Mouse (Mus musculus) olfactory bulb, adult 2 months (tissue): ENCODE data around the gene Hoxc4. TPM values are rescaled to one million over a fixed set of nuclear protein-coding genes. Genes with fewer than 3 reads are reported as not detected.

ENCODE experiments used
- H3K27ac ChIP-seq: fragments of 200-500 bp; 2 replicates; pipeline ENCODE4 v1.5.1; 2012; ENCODE audit warnings: low read depth, low read length; ENCODE audit not compliant: insufficient read depth
- H3K4me1 ChIP-seq: fragments of 200-500 bp; 2 replicates; pipeline ENCODE4 v1.6.1; 2012; ENCODE audit warnings: low read length; ENCODE audit not compliant: control insufficient read depth, insufficient read depth
- H3K4me3 ChIP-seq: fragments of 200-500 bp; 2 replicates; pipeline ENCODE4 v1.5.1; 2012; ENCODE audit warnings: mild to moderate bottlenecking, low read depth, low read length, moderate library complexity; ENCODE audit not compliant: insufficient read depth
- CTCF ChIP-seq: fragments of 200-500 bp; IDR thresholded peaks from 2 replicates; pipeline ENCODE4 v1.5.1; 2012; ENCODE audit warnings: low read depth, mild to moderate bottlenecking, low read length, moderate library complexity; ENCODE audit not compliant: insufficient read depth
- POLR2A ChIP-seq: fragments of 200-500 bp; IDR thresholded peaks from 2 replicates; pipeline ENCODE4 v1.6.1; 2012; ENCODE audit warnings: mild to moderate bottlenecking, low read depth, low read length, moderate library complexity; ENCODE audit not compliant: insufficient read depth
- WGBS: fragments of 180-500 bp; shearing (Covaris S2); methylation state at CpG from one replicate; pipeline ENCODE4 v1.1.7; 2018; 5-methylcytosine and 5-hydroxymethylcytosine counted together
- polyA plus RNA-seq: library from polyadenylated mRNA; stranded (reverse); fragments of >200 nt; gene quantifications from 2 replicates; pipeline ENCODE4 v1.2.4, GENCODE M21; 2012; ENCODE audit warnings: low replicate concordance; ENCODE audit not compliant: missing spikeins, insufficient read depth, insufficient read length

The Hoxc4 gene
- polyA plus RNA-seq, 1 experiment, result not detected

DNA sequence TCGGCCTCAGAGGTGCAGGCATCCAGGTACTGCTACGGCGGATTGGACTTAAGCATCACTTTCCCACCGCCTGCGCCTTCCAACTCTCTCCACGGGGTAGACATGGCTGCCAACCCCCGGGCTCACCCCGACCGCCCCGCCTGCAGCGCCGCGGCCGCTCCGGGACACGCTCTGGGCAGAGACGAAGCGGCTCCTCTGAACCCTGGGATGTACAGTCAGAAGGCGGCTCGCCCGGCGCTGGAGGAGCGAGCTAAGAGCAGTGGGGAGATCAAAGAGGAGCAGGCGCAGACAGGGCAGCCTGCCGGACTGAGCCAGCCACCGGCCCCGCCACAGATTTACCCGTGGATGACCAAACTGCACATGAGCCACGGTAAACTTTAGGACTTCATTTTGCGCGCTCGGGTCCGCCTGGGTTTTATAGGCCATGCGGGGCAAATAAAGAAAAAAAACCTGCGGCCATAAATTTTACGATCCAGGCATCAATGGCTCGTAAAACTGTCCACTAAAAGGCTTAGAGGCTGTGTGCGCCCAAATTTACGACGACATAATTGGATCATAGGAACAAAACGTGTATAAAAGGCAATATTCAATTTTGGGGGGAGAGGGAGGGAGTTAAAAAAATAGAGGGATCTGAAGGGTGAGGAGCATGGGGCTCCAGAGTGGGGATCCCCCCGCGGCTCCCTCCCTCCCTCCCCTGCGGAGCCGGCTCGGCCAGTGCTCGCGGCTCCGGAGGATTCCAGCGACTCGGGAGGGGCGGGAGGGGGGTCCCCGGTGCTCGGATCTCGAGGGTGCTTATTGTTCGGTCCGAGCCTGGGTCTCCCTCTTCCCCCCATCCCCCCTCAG lies 4.3 kb upstream of the Hoxc4 start:
- 1% methylated on average over 57 of the region's 57 CpGs for WGBS
- H3K4me1 ChIP-seq, result peaks cover 5% of the 10 kb centered on the region; the same call in 1 of the 2 replicates
- no peak overlapping the region for H3K27ac ChIP-seq
- TF ChIP-seq CTCF, result no peak
- TF ChIP-seq POLR2A, result no peak
- H3K4me3 ChIP-seq, result no peak overlapping the region

- Histone ChIP-seq H3K4me1 (peaks cover 5% of the 10 kb centered on the region; the same call in 1 of the 2 replicates), H3K27ac (no peak overlapping the region), H3K4me3 (no peak overlapping the region)
- TF ChIP-seq CTCF (no peak), POLR2A (no peak)
- WGBS, result 5% methylated on average over 28 of the region's 28 CpGs
Measured at GRCm38 (mm10) chr15:103015009-103015399, 3.7 kb upstream of the Hoxc4 start.

GRCm38 (mm10) chr15:103015406-103016166 lies 3.1 kb upstream of the Hoxc4 start:
- WGBS, result 14% methylated on average over 19 of the region's 19 CpGs
- H3K4me1 ChIP-seq, result peaks cover 5% of the 10 kb centered on the region; the same call in 1 of the 2 replicates
- TF ChIP-seq POLR2A, result no peak
- TF ChIP-seq CTCF, result no peak
- H3K27ac ChIP-seq, result no peak overlapping the region
- H3K4me3 ChIP-seq, result no peak overlapping the region

GRCm38 (mm10) chr15:103020899-103021418 lies 2.2 kb downstream of the Hoxc4 start:
- Histone ChIP-seq H3K27ac (no peak overlapping the region), H3K4me3 (no peak overlapping the region), H3K4me1 (no peaks in the 10 kb centered on the region)
- WGBS, result 3% methylated on average over 8 of the region's 8 CpGs
- TF ChIP-seq CTCF (no peak), POLR2A (no peak)

DNA sequence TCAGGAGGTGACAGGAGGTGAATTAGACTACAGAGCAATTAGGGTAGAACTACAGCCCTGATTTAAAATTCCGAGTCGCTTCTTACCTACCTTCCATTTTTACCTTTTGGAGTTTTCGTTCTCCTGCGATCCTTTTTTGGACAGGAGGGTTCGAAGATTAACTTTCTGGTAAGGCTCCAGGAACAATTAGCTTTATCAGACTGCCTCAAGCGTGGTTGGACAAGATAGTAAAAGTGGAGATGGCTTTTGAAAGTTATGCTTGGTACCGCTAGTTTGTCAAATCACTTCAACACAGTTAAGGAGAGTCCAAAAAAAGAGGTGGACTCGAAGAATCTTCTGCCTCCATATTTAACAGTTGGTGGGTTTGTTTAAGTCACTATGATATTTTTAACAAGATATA lies 2.8 kb downstream of the Hoxc4 start:
- H3K27ac ChIP-seq, result no peak overlapping the region
- H3K4me1 ChIP-seq, result no peaks in the 10 kb centered on the region
- H3K4me3 ChIP-seq, result no peak overlapping the region
- no peak for TF ChIP-seq CTCF
- no peak for TF ChIP-seq POLR2A
- WGBS, result 8% methylated on average over 8 of the region's 8 CpGs

DNA sequence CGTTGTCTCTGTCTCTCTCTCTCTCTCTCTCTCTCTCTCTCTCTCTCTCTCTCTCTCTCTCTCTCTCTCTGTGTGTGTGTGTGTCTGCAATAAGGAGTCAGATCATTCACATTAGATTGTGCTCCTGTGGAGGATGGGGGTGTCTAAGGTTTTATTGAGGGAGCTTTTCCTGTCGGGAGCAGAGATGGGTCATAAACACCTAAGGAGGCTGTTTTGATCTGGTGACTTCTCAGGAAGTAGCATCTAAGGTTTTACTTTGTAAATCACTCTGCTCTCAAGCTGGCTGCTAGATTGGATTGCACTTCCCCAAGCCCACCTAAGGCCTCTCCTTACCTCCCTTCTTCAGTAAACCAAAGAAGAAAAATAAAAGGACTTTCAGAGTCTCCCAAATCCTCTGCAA lies 5.4 kb downstream of the Hoxc4 start:
- TF ChIP-seq POLR2A (no peak), CTCF (no peak)
- Histone ChIP-seq H3K4me1 (no peaks in the 10 kb centered on the region), H3K4me3 (no peak overlapping the region), H3K27ac (no peak overlapping the region)
- WGBS, result 2% methylated on average over 2 of the region's 2 CpGs

- H3K4me1 ChIP-seq, result no peaks in the 10 kb centered on the region
- 2% methylated on average over 43 of the region's 43 CpGs for WGBS
- TF ChIP-seq CTCF (no peak), POLR2A (no peak)
- H3K4me3 ChIP-seq, result no peak overlapping the region
- no peak overlapping the region for H3K27ac ChIP-seq
Measured at GRCm38 (mm10) chr15:103027266-103028235, 8.8 kb downstream of the Hoxc4 start.

GRCm38 (mm10) chr15:103028916-103029512 lies 10.3 kb downstream of the Hoxc4 start:
- H3K4me3 ChIP-seq, result no peak overlapping the region
- H3K4me1 ChIP-seq, result no peaks in the 10 kb centered on the region
- no peak for TF ChIP-seq POLR2A
- TF ChIP-seq CTCF, result no peak
- WGBS, result 10% methylated on average over 9 of the region's 9 CpGs
- H3K27ac ChIP-seq, result no peak overlapping the region
